In the genomic region with DNA sequence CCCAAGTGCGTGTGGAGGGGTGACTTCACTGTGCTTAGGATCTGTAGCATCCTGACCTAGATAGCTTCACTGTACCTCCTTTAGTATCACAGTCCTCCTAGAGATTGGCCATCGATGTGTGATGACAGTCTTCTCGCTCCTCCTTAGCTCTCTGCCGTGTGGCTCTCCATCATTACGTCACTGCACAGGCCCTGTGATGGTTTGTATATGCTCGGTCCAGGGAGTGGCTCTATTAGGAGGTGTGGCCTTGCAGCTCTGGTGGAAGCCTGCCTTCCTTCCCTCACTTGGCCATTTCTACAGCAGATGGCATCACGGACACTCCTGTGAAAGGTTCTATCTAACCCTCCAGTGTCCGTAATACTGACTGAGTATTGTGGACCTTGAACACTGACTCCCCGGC, we compare ENCODE assay signal across 14 mouse cellular contexts.
"Had no signal": no experiment of that assay in that cellular context is flagged by ENCODE, and none has a peak within 500 bp of the region (broad histone marks: within the 10 kb centered on the region; RNA-seq: fewer than 3 reads in every experiment).

No protein-coding gene starts in this region.

- H3K4me2 ChIP-seq: intestine, embryonic 15.5 days; limb, embryonic 12.5 days; midbrain, embryonic 12.5 days; stomach, embryonic 15.5 days had no signal

- DNase-seq: kidney, adult 9 months; lung, adult 2 months; right cerebral cortex, postnatal 4 days; spleen, adult 18-20 months; thymus, postnatal 4 days had no signal

- H3K9me3 ChIP-seq: intestine, embryonic 15.5 days; limb, embryonic 12.5 days; midbrain, embryonic 12.5 days; stomach, embryonic 15.5 days had no signal

- H3K27ac ChIP-seq: intestine, embryonic 15.5 days; kidney, postnatal 0 days; layer of hippocampus, adult 2 months; limb, embryonic 12.5 days; liver, embryonic 14.5 days; macrophage; midbrain, embryonic 12.5 days had no signal

- H3K27me3 ChIP-seq: intestine, embryonic 15.5 days; limb, embryonic 12.5 days; midbrain, embryonic 12.5 days; stomach, embryonic 15.5 days had no signal

- ATAC-seq: intestine, embryonic 15.5 days; midbrain, embryonic 16.5 days had no signal

- H3K9ac ChIP-seq: intestine, embryonic 15.5 days; limb, embryonic 12.5 days; liver, embryonic 14.5 days; midbrain, embryonic 12.5 days; stomach, embryonic 15.5 days had no signal

- H3K4me1 ChIP-seq: limb, embryonic 12.5 days; midbrain, embryonic 12.5 days had no signal

- H3K4me3 ChIP-seq: intestine, embryonic 15.5 days; layer of hippocampus, adult 2 months; limb, embryonic 12.5 days; midbrain, embryonic 12.5 days; stomach, embryonic 15.5 days had no signal
